Mouse (Mus musculus): Measurements from ENCODE around the gene Fbxl14.

DNA sequence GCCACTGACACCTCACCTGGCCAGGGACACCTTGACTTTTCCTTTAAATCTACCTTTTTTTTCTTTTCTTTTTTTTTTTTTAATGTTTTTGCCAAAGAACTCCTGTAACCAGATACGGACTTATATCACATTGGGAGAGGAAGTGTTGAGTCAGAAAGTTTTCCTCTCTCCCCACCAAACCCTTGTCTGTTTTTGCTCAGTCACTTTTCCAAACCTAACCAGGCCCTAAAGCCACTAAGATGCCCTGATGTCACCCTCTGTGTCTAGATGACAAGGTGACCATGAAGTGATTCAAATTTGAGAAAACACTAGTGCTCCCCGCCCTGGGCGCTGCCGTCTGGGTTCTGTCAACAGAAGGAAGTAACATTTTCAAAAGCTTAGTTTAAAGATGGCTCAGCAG is 20.4 kb upstream of the Fbxl14 start:
- TF ChIP-seq CTCF (IDR thresholded peaks at IDR 0.05; ENCODE audit: insufficient read depth, low read length) (no peak), POLR2A (IDR thresholded peaks at IDR 0.05; ENCODE audit: borderline replicate concordance, extremely low read depth, low read depth, low read length) (no peak)

All from lung, adult 2 months (tissue).